In the genomic region with DNA sequence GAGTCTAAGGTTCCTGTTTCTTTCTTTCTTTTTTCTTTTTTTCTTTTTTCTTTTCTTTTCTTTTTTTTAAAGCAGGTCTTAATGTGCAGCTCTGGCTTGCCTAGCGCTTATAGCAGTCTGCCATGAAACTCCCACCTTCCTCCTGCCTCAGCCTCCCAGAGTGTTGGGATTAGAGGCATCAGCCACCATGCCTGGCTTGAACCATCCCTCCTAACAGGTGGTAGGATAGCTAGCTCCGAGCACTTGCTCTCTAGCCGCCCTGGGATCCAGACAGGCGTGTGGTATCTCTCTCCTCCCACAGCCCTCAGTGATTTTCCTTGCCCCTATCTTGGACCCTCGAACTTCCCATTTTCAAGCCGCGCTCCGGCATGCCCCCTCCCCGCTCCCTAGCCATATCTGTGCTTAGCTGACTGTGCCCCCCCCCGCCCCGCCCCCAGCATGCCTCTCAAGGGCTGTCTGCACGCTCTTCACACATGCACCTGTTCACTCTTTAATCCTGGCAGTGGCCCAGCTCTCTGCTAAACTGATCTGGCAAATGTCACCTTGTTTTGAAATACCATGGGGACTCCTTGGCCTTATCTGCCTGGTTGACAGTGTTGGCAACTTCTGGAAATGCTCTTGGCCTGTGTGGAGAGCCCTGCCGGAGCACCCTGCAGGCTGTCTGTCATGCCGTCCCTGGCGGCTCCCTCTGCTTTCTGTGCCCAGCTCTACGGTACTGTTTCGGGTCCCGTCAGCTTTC, we compare ENCODE assay signal across 9 mouse cellular contexts. TPM values are rescaled to one million over a fixed set of nuclear protein-coding genes. Genes with fewer than 3 reads are reported as not detected.
DNase-seq lines count a peak whose midpoint lies in the region; ATAC-seq and TF ChIP-seq lines count a peak whose summit lies in the region.
"Had no signal": no experiment of that assay in that cellular context is flagged by ENCODE, and none has a peak within 500 bp of the region (broad histone marks: within the 10 kb centered on the region; RNA-seq: fewer than 3 reads in every experiment).

No protein-coding gene starts in this region.

- DNase-seq in layer of hippocampus, adult 11-12 months (ENCODE audit: low spot score): peak; percentile 51
- DNase-seq in layer of hippocampus, adult 8-10 months (ENCODE audit: low spot score in 2 of 2): no peak
- DNase-seq in heart, postnatal 0 days (ENCODE audit: low spot score): peak; percentile 95
- DNase-seq in lung, adult 2 months: peak; percentile 31
- no peak for DNase-seq in frontal cortex, adult 2 months (ENCODE audit: extremely low spot score in 1 of 2, low spot score in 1 of 2)
- no peak for DNase-seq in thymus, postnatal 4 days

- no peak overlapping the region for H3K9ac ChIP-seq in heart, postnatal 0 days (replicated peaks; ENCODE audit: low read depth, low read length)
- H3K9ac ChIP-seq in stomach, embryonic 15.5 days: no peak overlapping the region

- H3K4me2 ChIP-seq in heart, postnatal 0 days (ENCODE audit: low read depth, low read length): no peak overlapping the region; the same call in 1 of the 2 replicates
- no peak overlapping the region for H3K4me2 ChIP-seq in stomach, embryonic 15.5 days

- no peak overlapping the region for H3K4me3 ChIP-seq in heart, postnatal 0 days (ENCODE audit: low read depth, low read length)
- H3K4me3 ChIP-seq in lung, adult 2 months (replicated peaks; ENCODE audit: extremely low read depth, low read depth, low read length): no peak overlapping the region
- H3K4me3 ChIP-seq in stomach, embryonic 15.5 days (replicated peaks): no peak overlapping the region

- peaks cover 15% of the 10 kb centered on the region for H3K36me3 ChIP-seq in heart, postnatal 0 days (replicated peaks; ENCODE audit: control insufficient read depth, insufficient read depth, low read length)
- peaks cover 14% of the 10 kb centered on the region; the same call in 1 of the 2 replicates for H3K36me3 ChIP-seq in stomach, embryonic 15.5 days

- no peak for TF ChIP-seq POLR2A in lung, adult 2 months (IDR thresholded peaks at IDR 0.05; ENCODE audit: borderline replicate concordance, extremely low read depth, low read depth, low read length)

- H3K27me3 ChIP-seq in heart, postnatal 0 days (ENCODE audit: control insufficient read depth, insufficient read depth, low read length): peaks cover 65% of the 10 kb centered on the region
- H3K27me3 ChIP-seq in stomach, embryonic 15.5 days (replicated peaks): no peaks in the 10 kb centered on the region

- H3K27ac ChIP-seq in heart, postnatal 0 days (ENCODE audit: low read depth): no peak overlapping the region
- H3K27ac ChIP-seq in stomach, embryonic 15.5 days: no peak overlapping the region; the same call in 1 of the 2 replicates

- no peak for TF ChIP-seq CTCF in heart, postnatal 0 days (IDR thresholded peaks at IDR 0.05; ENCODE audit: low read depth)
- no peak for TF ChIP-seq CTCF in lung, adult 2 months (IDR thresholded peaks at IDR 0.05; ENCODE audit: insufficient read depth, low read length)

- no peaks in the 10 kb centered on the region for H3K9me3 ChIP-seq in heart, postnatal 0 days (replicated peaks; ENCODE audit: control insufficient read depth, low read length)
- H3K9me3 ChIP-seq in stomach, embryonic 15.5 days: no peaks in the 10 kb centered on the region
- H3K9me3 ChIP-seq: G1E had no signal

- peak; percentile 86 for ATAC-seq in common myeloid progenitor, adult 5-6 weeks (replicated peaks; ENCODE audit: low read depth, poor library complexity, severe bottlenecking)
- peak; percentile 91 for ATAC-seq in heart, postnatal 0 days (ENCODE audit: insufficient read depth, low read depth)
- peak; percentile 67 for ATAC-seq in stomach, embryonic 15.5 days (ENCODE audit: insufficient read depth, low FRiP score, low read depth)

- TF ChIP-seq EP300 in heart, postnatal 0 days (IDR thresholded peaks at IDR 0.05; ENCODE audit: low read depth): peak; percentile 91

- peaks cover 9% of the 10 kb centered on the region; the same call in 1 of the 2 replicates for H3K4me1 ChIP-seq in heart, postnatal 0 days (ENCODE audit: control insufficient read depth, insufficient read depth)
- no peaks in the 10 kb centered on the region for H3K4me1 ChIP-seq in lung, adult 2 months (ENCODE audit: control insufficient read depth, insufficient read depth, low read length)
- peaks cover 5% of the 10 kb centered on the region; the same call in 1 of the 2 replicates for H3K4me1 ChIP-seq in stomach, embryonic 15.5 days

- 9% methylated on average over 18 of the region's 18 CpGs for WGBS in heart, postnatal 0 days
- WGBS in lung, adult 2 months: 28% methylated on average over 18 of the region's 18 CpGs
- WGBS in stomach, embryonic 15.5 days: 17% methylated on average over 17 of the region's 18 CpGs

RNA-seq across cellular contexts. Expression of gene Dbn1, which starts 7.1 kb away (rescaled TPM):
- 100 to 1,000 TPM; 295 to 399 (median 333) TPM for total RNA-seq in layer of hippocampus, adult 8-10 months (2022)
- total RNA-seq in common myeloid progenitor, adult 5-6 weeks (2017): 1.1 and 5.3 TPM in 2 replicates
- total RNA-seq in heart, postnatal 0 days (2014; rRNA removed; ENCODE audit: low replicate concordance): 38.5 and 46.0 TPM in 2 replicates
- 30.2 and 30.9 TPM in 2 replicates for polyA plus RNA-seq in heart, postnatal 0 days (2015; fragmentation: Nextera tagmentation; extraction: Ambion mirVana)
- 20.6 and 21.6 TPM in 2 replicates for polyA plus RNA-seq in lung, adult 2 months (2012; rRNA removed)
- polyA plus RNA-seq in stomach, embryonic 15.5 days (2015; fragmentation: Nextera tagmentation; extraction: Ambion mirVana): 110 and 115 TPM in 2 replicates
- 366 and 391 TPM in 2 replicates for polyA plus RNA-seq in frontal cortex, adult 2 months (2012; rRNA removed)

RNA-seq across cellular contexts. Expression of gene Pdlim7, which starts 18.4 kb away (rescaled TPM):
- total RNA-seq in layer of hippocampus, adult 8-10 months (2022): 10 to 100 TPM; 88.7 to 99.2 (median 95.5) TPM
- 4.6 and 12.2 TPM in 2 replicates for total RNA-seq in common myeloid progenitor, adult 5-6 weeks (2017)
- total RNA-seq in heart, postnatal 0 days (2014; rRNA removed; ENCODE audit: low replicate concordance): 134 and 186 TPM in 2 replicates
- polyA plus RNA-seq in heart, postnatal 0 days (2015; fragmentation: Nextera tagmentation; extraction: Ambion mirVana): 190 and 210 TPM in 2 replicates
- 72.1 and 80.5 TPM in 2 replicates for polyA plus RNA-seq in lung, adult 2 months (2012; rRNA removed)
- polyA plus RNA-seq in stomach, embryonic 15.5 days (2015; fragmentation: Nextera tagmentation; extraction: Ambion mirVana): 198 and 218 TPM in 2 replicates
- 174 and 242 TPM in 2 replicates for polyA plus RNA-seq in frontal cortex, adult 2 months (2012; rRNA removed)

RNA-seq across cellular contexts. Expression of gene Prr7, which starts 31.0 kb away (rescaled TPM):
- 10 to 100 TPM; 57.5 to 73.5 (median 60.4) TPM for total RNA-seq in layer of hippocampus, adult 8-10 months (2022)
- 0.27 TPM in 1 of 2 replicates, not detected in the other for total RNA-seq in common myeloid progenitor, adult 5-6 weeks (2017)
- total RNA-seq in heart, postnatal 0 days (2014; rRNA removed; ENCODE audit: low replicate concordance): 3.6 and 8.2 TPM in 2 replicates
- polyA plus RNA-seq in heart, postnatal 0 days (2015; fragmentation: Nextera tagmentation; extraction: Ambion mirVana): 0.08 TPM in 1 of 2 replicates, not detected in the other
- 5.6 and 9.6 TPM in 2 replicates for polyA plus RNA-seq in lung, adult 2 months (2012; rRNA removed)
- polyA plus RNA-seq in stomach, embryonic 15.5 days (2015; fragmentation: Nextera tagmentation; extraction: Ambion mirVana): 0.72 and 0.85 TPM in 2 replicates
- 67.1 and 81.0 TPM in 2 replicates for polyA plus RNA-seq in frontal cortex, adult 2 months (2012; rRNA removed)

RNA-seq across cellular contexts. Expression of gene Dok3, which starts 34.0 kb away (rescaled TPM):
- 10 to 100 TPM in 2 of 4 experiments, 1 to 10 TPM in 2; 6.4 to 20.4 (median 12.1) TPM for total RNA-seq in layer of hippocampus, adult 8-10 months (2022)
- total RNA-seq in common myeloid progenitor, adult 5-6 weeks (2017): 8.3 and 9.6 TPM in 2 replicates
- 2.7 and 2.8 TPM in 2 replicates for total RNA-seq in heart, postnatal 0 days (2014; rRNA removed; ENCODE audit: low replicate concordance)
- 0.95 and 1.4 TPM in 2 replicates for polyA plus RNA-seq in heart, postnatal 0 days (2015; fragmentation: Nextera tagmentation; extraction: Ambion mirVana)
- 39.8 TPM in 2 replicates for polyA plus RNA-seq in lung, adult 2 months (2012; rRNA removed)
- 4.3 and 5.3 TPM in 2 replicates for polyA plus RNA-seq in stomach, embryonic 15.5 days (2015; fragmentation: Nextera tagmentation; extraction: Ambion mirVana)
- 14.7 and 19.6 TPM in 2 replicates for polyA plus RNA-seq in frontal cortex, adult 2 months (2012; rRNA removed)

RNA-seq across cellular contexts. Expression of gene Ddx41, which starts 41.4 kb away (rescaled TPM):
- total RNA-seq in layer of hippocampus, adult 8-10 months (2022): 10 to 100 TPM; 54.4 to 64.1 (median 56.3) TPM
- total RNA-seq in common myeloid progenitor, adult 5-6 weeks (2017): 59.8 and 62.8 TPM in 2 replicates
- total RNA-seq in heart, postnatal 0 days (2014; rRNA removed; ENCODE audit: low replicate concordance): 25.3 and 30.4 TPM in 2 replicates
- polyA plus RNA-seq in heart, postnatal 0 days (2015; fragmentation: Nextera tagmentation; extraction: Ambion mirVana): 16.3 and 17.3 TPM in 2 replicates
- polyA plus RNA-seq in lung, adult 2 months (2012; rRNA removed): 58.0 and 61.1 TPM in 2 replicates
- 52.7 and 54.5 TPM in 2 replicates for polyA plus RNA-seq in stomach, embryonic 15.5 days (2015; fragmentation: Nextera tagmentation; extraction: Ambion mirVana)
- polyA plus RNA-seq in frontal cortex, adult 2 months (2012; rRNA removed): 83.9 and 92.8 TPM in 2 replicates

Comparison
In these comparisons a context has a peak if more than half of its experiments do, and no peak if none do; other contexts are left out.
1. DNase-seq: peak in layer of hippocampus, adult 11-12 months (single experiment), heart, postnatal 0 days (single experiment) and lung, adult 2 months (single experiment); none in layer of hippocampus, adult 8-10 months (0 of 2), frontal cortex, adult 2 months (0 of 2) and thymus, postnatal 4 days (single experiment).
2. Peak in every context shown above with its lines, with median percentiles within 50 percentile points of each other: ATAC-seq.